Mouse (Mus musculus) frontal cortex, adult (tissue): Measurements from ENCODE around the gene Gm21987.
A peak's percentile ranks its signal among the peaks of the same experiment; 100 is the strongest.
"Not testable (repeated sequence)": the region's sequence is repeated elsewhere in the genome, so short reads cannot be mapped to it uniquely, and the experiment has no call there.

Experiments used
- ATAC-seq: cut with Nextera tagmentation; 2 replicates; pipeline ENCODE4 v1.9.2; 2017; ENCODE audit warnings: mild to moderate bottlenecking, moderate library complexity, mixed read lengths; ENCODE audit not compliant: low TSS enrichment

The Gm21987 gene

DNA sequence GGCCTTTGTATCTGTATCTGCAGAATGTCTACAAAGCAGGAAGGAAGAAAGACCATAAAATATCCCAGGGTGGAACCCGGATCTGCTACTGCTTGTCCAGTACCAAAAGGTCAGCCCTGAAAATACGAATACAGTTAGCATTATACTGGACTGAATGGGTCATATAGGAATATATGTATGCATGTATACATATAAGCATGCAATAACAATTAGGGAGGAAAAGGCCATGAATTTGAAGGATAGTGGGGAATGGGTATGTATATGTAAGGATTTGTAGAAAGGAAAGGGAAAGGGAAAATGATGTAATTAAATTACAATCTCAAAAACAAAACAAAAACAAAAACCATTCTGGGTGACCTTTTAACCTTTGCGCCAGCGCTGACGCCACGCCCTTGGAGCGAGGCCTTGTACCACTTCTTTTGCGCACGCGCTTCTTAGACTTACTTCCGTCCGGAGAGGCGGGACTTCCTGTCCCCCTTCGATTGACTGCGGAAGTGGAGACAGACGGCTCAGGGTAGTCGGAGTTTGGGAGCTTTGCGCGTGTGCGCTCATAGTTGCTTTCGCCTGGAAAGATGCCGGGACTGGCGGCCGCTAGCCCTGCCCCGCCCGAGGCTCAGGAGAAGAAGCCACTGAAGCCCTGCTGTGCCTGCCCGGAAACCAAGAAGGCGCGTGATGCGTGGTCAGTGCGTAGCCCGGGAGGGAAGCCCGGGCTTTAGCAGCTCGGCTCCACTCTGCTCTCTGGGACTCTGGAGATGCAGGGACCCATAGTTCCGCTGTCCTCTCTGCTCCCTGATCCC lies at the start of gene Gm21987, which contains the start of gene Cox17:
Gm21987 (plus strand) TSS at position 512 of the 797 bp plus-strand sequence.
Cox17 (plus strand) TSS at position 463 of the 797 bp plus-strand sequence.
- peak; percentile 100 for ATAC-seq

DNA sequence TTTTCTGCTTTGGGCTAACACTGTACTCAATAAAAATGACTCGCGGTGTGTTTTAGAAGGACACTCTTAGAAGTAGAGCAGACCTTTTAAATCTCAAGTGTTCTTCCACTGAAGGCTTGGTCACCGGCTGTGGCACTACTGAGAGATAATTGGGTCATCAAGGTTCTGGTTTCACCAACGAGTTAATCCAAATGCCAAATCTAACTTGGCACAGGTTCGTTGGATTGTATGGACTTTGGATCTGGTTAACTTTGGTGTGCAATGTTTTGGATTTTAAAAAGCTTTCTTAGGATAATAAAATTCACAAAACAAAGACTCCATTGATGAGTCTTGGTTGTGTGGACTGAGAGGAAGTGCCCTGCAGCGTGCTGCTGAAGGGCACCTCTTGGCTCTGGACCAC lies 48.4 kb upstream of the Gm21987 start:
- ATAC-seq = no peak

DNA sequence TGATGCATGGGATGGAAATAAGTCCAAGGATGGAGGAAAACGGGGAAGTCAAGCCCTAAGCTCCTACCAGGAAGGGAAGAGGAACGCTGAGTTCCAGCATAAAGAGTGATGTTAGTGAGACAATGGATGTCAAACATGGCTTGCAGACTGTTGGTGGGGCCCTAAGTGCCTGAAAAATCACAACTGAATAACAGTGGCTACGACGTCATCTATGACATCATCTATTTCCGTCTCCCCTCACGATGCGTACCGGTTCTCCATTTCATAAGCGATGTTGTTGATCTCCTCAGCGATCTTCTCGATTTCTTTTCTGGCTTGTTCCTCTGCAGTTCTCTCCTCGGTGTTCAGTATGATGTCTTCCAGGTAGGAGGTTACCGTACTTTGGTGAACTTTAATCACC lies 44.5 kb upstream of the Gm21987 start:
- ATAC-seq = no peak

DNA sequence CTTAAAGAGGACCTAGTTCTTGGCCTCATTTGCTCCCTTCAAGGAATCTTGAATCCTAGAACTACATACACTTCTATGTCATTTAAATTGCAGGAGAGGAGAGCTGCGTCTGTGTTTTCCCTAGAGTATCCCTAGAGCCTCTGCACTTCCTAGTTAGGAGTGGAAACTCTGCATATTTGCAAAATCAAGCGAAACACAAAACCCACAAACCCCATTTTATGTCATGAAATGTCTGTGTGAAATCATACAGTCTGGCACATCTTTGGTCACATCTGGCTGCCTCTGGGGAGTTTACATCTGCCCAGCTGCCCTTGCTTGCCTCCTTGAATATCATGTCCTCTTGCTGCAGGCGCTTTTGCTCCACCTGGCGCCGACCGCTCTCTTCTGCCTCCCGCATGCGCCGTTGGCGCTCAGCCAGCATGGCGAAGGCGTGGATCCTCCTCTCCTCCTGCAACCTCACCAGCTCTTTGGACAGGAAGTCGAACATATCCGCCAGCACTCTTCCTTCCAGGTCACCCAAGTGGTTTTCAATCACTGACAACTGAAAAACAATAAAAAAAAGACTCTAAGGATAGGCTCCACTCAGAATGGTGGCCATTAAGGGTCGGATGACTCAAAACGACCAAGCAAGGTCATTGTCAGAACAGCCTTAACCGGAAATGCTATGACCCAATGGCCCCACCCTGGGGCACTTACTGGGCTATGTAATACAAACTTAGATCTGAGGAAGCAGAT lies 42.2 kb upstream of the Gm21987 start:
- no peak for ATAC-seq

DNA sequence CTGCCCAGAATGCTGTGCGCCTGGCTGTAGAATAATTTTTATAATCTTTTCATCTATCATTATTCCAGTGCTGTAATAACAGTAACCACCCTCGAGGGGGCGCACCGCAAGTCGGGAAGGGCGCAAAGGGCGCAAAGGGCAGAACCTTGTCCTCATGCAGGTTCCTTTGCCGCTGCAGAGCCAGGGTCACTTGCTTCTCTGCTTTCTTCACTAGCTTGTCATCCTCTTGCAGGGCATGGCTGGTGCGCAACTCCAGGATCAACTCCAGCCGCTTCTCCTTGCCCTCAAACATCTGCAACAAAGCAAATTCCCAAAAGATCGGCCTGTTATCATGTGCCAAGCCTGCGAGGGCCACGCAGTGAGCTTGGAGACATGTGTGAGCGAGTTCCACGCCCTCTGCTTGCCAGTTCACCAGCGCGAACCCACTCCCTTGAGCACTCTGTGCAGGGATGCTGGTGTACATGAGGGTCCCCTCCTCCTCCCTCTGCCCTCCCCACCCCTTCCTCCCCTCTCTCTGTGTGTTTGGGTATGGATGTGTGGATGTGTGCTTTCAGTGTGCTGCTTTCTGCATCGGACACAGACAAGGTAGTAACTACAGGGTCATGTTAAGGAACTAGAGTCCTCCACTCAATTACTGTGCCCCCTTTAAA lies 40.1 kb upstream of the Gm21987 start:
- ATAC-seq = no peak

DNA sequence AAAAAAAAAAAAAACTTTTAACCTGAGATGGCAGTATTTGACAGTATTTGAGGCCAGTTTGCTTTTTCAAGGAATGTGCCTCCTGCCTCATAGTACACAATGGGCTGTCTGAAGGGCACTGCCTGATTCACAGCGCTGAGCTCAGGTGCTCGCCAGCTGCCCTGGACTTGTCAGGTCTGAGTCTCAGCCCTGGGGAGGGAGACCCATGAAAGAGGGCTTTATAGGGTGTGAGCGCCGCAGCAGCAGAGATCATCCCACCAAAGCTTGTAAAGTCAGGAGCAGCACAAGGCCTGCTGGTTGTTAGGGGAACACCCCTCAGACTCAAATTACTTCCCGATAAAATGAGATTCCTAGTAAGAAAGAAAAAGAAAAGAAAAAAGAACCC lies 39.6 kb upstream of the Gm21987 start:
- no peak for ATAC-seq

DNA sequence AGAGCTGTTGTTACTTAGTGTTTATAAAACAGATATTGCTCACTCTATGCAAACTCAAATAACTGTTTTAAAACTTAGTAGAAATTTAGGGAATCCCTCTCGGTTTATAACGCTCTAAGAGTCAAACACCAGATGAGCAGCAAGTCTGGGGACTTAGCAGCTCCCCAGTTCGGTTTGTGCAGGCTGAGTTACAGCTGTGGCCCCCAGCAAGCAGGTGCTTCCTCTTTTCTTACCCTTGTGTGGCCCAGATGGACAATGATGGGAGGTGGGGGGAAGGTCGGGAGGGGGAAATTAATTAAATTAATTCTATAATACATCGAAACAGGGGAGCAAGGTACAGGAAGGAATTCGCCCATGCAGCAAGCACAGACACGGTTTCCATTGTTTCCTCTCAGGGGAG lies 39.2 kb upstream of the Gm21987 start:
- no peak for ATAC-seq

DNA sequence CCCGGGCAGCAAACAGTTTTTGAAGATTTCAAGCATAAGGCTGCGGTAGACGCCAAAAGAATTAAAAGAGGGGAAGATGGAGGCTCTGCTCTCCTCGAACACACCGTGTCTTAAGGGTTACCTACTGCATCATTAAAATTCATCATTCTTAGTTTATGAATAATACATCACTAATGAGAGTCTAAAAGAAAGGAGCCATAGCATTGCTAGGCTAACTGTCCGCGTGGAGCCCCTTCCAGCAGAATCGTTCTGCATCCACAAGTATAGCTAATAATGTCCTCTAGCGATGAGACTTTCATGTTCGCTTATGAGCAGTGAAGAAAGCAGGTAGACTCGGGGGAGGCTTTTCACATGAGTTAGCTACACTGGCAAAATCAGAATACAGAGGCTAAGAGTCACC lies 38.6 kb upstream of the Gm21987 start:
- no peak for ATAC-seq

DNA sequence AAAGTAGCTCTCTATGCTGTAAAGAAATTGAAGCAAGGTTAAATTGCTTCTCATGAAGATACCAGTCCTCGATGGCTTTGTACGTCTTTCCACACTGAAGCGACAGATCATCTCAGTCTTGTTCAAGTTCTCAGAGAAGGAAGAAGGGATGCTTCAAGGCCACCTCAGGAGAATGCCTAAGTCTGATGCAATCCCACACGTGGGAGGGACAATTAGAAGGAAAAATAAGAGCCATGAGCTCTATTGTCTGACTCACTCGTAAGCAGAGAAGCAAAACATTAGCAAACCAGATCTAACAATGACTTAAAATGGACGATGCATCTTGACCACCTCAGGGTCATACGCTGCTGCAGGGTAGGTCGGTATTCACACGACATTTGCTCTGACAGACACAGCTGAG lies 28.3 kb upstream of the Gm21987 start:
- no peak for ATAC-seq

DNA sequence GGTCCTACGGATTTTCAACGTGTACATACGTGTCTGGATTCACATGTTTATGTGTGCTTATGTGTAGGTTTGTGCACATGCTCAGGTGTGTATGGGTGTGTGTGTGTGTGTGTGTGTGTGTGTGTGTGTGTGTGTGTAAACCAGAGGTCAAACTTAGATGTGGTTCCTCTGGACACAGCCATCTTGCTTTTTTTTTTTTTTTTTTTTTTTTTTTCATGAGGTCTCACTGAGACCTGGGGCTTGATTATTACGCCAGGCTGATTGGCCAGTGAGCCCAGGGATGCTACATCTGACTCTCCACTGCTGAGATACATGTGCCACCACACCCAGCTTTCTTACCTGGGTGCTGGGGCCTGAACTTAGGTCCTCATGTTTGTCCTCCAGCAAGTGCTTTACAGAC lies 27.8 kb upstream of the Gm21987 start:
- no peak for ATAC-seq

DNA sequence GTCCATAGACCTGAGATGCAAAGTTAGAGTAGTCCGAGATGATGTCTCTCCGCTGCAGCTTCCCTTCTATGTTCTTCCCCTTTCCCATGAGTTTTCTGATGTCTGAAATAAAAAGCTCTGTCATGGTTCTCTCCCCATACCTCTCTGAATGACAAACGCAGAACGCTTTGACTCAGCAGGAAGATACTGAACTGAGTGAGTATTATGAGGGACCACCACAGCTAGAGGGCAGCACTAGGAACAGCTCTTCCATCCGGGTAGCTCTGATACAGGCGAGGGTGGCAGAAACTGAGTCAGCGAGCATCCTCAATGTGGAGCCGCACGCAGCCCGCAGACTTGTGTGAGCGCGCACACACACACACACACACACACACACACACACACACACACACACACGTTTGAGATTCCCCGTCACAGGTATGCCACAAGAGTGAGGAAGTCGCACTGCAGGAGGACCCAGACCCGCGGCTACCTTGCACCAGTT lies 25.3 kb upstream of the Gm21987 start:
- ATAC-seq = peak; percentile 98

DNA sequence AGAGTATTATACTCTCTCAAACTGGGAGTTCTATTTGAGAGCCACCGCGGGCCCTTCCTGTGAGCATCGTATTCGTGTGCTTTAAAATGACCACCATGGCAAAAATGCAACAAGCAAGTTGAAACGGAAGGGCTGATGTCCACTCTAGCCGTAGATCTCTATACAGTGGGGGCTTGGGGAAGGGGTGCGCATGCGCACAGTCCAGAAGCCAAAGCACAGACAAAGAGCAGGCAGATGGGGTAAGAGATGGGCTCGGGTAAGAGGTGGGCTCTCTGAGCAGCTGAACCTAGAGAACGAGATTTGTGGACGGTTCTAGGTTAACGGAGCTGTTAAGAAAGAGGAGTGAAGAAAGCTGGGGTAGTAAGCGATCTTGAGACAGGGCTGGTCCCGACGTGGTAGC lies 22.5 kb upstream of the Gm21987 start:
- ATAC-seq = no peak

DNA sequence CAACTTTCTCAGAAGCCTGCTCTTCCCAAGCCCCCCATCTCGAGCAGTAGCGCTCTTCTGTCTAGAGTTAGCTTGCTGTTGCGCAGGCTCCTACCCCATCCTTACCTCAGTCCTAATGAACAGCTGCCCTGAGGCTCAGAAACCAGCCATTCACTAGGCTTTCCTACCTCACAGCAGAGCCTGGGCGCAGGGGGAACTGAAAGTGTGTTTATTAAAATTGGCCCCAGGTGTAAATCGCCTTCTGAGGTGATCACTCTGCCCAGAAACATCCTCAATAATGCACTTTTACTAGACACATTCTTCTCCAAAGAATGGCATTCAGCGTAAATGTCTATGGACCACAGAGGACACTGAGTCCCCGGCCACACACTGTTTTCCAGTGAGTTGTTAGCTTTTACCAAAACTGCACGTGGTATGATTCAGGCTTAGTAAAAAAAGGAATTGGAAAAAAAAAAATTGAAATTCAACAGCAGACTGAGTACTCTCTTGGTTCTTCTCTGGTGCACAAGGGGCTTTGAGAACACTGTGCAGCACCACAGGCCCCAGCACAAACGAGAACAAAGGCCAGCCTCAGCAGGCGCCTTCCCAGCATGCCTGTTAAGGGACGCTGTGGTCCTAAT lies 20.0 kb upstream of the Gm21987 start:
- ATAC-seq = no peak

DNA sequence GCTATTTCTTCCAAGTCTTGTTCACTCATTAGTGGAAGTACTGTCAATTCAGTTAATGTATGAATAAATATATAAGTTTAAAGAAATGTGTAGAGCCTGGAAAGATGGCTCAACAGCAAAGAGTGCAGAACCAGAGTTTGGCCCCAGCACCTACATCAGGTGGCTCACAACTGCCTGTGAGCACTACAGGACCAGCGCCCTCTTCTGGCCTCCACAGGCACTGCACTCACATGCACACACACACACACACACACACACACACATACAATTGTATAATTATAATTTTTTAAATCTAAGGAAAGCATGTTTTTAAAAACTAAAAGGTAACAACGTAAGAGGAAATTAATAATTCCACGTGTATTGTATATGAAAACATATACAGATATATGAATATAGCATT lies 17.5 kb upstream of the Gm21987 start:
- ATAC-seq = no peak

DNA sequence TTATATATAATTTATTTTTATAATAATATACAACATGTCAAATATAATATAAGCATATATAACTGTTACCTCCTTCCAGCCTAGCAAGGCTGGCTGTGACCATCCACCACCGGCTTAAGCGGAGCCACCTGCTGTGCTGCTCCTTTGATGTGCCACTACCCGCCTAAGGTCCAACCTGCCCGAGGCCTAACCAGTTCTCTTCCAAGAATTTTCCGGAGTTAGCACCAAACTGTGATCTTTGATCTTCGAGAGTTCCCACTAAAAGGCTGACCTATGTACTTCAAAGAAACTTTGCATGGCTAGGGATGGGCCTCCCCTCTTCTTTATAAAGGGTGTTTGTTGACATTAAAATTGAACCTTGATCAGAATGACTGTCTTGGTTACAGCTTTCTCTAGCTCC lies 12.4 kb upstream of the Gm21987 start:
- ATAC-seq = no peak

DNA sequence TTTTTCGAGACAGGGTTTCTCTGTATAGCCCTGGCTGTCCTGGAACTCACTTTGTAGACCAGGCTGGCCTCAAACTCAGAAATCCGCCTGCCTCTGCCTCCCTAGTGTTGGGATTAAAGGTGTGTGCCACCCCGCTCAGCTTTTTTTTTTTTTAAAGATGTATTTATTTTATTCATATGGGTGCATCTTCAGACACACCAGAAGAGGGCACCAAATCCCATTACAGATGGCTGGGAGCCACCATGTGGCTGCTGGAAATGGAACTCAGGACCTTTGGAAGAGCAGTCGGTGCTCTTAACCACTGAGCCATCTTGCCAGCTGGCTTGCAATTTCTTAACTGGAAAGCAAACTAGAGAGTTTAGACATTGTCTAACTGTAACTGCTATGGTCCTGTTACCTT lies 8.8 kb upstream of the Gm21987 start:
- not testable (repeated sequence) for ATAC-seq

DNA sequence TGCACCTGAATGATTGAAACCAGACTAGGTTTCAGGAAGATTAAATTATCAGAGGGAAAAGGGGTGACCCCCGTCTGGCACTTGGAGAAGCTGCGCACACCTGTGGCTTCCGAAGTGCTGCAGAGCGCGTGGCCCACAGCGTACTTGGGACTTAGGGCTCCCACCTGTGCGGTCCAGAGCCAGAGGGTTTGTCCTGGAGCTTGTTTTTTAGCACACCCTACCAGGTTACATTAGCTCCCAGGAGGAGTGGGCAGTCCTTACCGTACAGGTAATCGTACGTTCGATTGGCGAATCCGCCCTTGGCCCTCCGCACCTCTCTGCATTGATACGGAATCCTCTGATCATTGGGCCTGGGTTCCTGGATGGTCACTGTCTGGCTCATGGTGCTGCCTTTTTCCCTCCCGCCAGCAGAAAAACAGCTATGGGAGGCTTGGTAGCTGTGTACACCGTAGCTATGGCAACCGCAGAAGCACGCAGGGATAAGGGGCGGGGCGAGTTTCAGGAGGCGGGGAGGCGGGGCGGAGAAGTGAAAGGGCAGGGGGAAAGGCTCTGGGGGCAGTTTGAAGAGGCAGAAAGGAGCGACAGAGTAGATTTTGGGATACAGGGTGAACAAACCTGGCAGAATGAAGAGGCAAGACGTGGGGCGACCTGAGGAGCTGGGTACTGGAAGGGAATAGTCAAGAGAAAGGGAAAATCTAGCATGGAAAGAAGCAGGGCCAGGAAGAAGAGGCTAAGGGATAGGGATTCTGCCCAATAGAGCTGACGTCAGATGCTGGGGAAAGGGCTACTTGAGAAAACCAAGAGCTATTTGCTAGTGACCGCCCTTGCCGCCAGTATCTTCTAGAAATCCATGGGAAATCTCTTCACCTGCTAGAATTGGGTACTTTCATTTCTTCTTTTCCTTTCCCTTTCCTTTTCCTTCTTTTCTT lies 5.2 kb upstream of the Gm21987 start, which contains the start of gene Maats1:
Maats1 (minus strand) TSS at position 748 of the 929 bp plus-strand sequence.
- ATAC-seq = peak; percentile 96

DNA sequence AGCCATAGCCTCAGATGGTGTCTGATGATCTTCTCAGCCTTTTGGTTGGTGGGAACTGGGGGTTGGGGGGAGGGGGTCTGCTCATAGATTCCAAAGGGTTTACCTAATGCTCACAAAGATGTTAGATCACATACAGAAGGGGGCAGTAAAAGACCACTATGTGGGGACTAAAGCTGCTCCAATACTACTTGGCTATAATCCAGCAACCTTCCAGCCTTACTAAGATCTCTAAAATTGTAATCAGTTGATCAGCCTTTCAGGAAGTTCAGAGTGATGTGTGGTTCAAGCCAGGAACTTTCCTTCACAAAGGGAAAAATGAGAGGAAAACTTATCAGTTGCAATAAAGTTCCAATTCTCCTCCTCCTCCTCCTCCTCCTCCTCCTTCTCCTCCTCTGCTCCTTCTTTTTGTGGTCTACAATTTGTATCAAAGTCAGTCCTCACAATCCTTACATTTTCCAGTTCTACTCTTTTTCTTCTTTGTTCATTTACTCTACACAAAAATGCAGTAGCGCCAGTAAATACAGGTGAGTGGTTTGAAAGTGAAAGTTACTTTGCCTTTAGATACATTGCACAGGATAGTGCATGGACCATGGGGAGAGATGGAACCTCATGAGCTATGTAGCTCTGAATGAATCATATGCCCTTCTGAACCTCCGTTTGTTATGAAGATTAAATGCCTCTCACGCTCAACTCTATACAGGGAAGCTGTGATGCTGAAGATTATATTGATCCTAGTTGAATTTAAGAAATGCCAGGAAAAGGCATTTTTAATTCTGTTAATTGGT lies 1.7 kb upstream of the Gm21987 start:
- ATAC-seq = no peak

DNA sequence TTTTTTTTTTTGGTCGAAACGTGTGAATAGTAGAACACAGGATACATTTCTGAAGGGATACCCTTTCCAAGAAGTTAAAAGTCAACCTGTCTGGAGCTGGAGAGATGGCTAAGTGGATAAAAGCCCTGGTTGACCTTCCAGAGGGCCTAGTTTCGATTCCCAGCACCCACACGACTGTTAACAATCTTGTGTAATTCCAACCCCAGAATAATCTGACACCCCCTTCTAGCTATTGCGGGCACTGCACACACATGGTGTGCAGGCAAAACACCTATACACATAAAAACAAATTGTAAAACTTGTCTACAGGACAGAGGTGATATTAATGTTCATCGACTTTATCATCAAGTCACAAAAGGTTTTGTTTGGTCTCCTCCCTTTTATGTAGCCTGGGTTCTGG lies 748 bp downstream of the Gm21987 start:
- ATAC-seq = no peak

DNA sequence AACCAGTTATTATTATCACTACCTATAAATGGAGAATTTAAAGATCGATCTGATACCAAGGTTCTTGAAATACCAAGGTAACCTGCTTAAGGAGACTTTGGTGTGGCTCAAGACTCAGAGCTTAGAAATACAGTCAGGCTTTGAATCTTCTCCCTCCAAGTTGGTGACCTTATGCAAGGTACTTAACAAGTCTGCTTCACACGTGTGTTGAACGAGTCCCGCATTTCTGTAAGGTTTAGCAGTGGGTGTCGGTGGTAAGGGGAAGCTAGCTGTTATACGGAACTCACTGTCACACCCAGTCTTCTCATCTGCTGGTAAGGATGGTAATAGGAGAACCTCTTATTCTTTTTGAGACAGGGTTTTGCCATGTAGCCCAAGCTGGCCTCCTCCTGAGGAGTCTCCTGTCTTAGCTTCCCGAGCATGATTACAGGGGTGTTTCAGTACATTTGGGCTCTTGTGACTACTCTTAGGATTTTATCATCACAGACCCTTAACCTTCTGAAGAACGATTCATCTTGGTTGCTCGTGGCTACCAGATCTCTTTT lies 1.4 kb downstream of the Gm21987 start:
- ATAC-seq = no peak
